Mouse (Mus musculus): ENCODE measurements around the gene Hs3st6.
A peak's percentile ranks its signal among the peaks of the same experiment; 100 is the strongest.
"Not testable (repeated sequence)": the region's sequence is repeated elsewhere in the genome, so short reads cannot be mapped to it uniquely, and the experiment has no call there.

Gene Hs3st6

DNA sequence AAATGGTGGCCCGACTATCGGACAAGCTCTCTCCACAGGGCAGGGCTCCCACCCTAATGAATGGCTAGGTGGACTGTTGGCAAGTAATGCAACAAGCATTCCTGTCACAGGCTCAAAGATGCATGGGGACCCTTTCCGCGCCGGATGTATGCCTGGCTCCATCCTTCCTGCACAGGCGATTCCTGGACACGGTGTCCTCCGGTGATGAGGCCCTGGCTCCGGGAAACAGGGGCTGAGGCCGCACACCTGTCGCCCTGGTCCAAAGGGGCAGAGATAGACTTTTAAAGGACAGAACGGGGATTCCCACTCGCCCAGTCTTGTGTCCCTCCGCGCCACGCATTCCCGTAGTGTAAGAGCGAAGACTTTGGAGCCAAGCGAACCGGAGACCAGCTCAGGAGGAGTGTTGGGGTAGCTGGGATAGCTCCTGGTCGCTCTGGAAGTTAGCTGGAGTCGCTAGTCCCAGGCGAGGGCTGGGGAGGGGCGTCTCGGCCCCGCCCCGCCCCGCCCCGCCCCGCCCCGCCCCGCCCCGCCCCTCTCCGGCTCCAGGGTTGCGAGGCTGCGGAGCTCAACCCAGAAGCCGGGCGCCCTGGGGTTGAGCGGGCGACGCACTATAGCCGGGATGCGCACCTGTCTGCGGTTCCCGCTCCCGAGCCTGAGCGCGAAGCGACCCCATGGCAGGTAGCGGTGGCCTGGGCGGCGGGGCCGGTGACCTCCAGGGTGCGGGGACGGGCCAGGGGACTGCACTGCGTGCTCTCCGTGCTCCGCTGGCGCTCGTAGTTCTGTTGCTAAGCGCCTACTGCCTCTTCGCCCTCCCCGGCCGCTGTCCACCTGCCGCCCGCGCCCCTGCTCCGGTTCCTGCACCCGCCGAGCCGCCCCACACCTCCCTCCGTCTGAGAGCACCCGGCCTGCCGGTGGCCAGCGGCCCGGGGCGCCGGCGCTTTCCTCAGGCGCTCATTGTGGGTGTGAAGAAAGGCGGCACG, at the start of gene Hs3st6:
TSS of gene Hs3st6 (plus strand) at position 574 of the 980 bp plus-strand sequence.
- no peak for DNase-seq (ENCODE audit: low read depth, low spot score)

GRCm38 (mm10) chr17:24705821-24706220, 47.0 kb upstream of the Hs3st6 start:
- DNase-seq (ENCODE audit: low read depth, low spot score) = no peak

DNA sequence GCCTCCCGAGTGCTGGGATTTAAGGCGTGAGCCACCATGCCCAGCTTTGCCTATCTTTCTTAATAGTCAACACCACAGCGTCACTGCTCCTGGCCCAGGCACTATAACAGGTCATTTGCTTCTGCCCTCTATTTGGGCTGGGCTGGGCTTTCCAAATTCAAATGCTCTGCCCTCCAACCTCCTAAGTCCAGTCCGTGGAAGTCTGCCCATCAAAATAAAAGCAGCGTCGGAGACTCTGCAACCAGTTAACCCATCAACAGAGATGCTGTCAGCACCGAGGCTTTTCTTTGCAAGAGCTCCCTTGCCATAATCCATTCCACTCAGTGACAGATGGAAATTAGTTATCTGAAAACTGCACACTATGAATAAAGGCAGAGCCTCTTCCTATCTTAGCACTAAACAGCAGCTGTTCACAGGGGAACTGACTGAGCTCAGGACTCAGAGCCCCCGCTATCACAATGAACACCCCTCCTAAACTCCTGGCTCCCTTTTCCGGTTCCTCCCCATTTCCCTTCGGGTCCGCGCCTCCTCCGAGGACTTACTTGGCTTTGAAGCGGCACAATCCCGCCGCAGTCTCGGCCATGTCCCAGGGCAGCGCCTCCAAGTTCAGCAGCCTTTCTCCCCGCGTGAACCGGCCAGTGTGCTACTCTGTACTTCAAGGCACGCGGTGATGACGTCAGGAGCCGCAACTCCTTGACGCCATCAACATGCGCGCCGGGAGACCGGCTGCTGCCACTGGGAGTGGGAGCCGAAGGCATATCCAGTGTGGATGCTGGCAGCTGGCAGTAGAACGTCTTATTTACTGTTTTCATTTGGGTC, 45.6 kb upstream of the Hs3st6 start, which contains the start of gene Tbl3:
TSS of gene Tbl3 (minus strand) at position 679 of the 819 bp plus-strand sequence.
- peak; percentile 92 for DNase-seq (ENCODE audit: low read depth, low spot score)

- no peak for DNase-seq (ENCODE audit: low read depth, low spot score)
These were observed 44.9 kb upstream of the Hs3st6 start for GRCm38 (mm10) chr17:24707801-24708425.

DNA sequence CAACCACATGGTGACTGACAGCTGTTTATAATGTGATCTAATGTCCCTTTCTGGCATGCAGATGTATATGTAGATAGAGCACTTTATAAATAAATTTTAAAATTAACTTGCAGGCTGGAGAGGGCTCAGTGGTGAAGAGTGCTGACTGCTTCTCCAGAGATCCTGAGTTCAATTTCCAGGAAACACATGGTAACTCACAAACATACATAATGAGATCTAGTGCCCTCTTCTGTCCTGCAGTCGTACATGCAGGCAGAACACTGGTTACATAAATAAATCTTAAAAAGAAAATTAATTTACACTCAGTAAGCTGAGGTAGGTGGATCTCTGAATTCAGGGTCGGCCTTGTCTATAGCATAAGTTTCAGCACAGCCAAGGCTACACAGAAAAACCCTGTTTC, 44.1 kb upstream of the Hs3st6 start:
- no peak for DNase-seq (ENCODE audit: low read depth, low spot score)

DNA sequence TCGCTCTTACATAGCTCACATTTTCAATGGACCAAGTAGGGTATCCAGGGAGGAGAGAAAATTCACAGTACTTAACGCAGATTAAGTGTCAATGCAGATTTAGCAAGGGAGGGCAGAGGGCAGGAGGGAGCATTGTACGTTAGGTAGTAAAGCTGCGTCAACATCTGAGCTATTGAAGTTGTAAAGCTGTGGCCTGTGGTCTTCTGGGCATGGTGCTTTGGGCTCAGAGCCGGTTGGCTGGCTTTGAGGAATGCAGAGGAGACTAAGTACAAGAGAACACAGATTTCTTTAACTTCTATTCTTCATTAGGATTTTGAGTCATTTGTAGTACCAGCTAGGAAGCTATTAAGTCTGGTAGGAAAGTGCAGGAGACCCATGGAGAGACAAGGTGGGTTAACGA, 37.2 kb upstream of the Hs3st6 start:
- DNase-seq (ENCODE audit: low read depth, low spot score) = no peak

GRCm38 (mm10) chr17:24716166-24716682, 36.6 kb upstream of the Hs3st6 start:
- no peak for DNase-seq (ENCODE audit: low read depth, low spot score)

- no peak for DNase-seq (ENCODE audit: low read depth, low spot score)
These were observed 34.8 kb upstream of the Hs3st6 start, which contains the start of the genes Rnf151 and Rps2 for GRCm38 (mm10) chr17:24717943-24718342. TSS of gene Rnf151 (minus strand) at chr17:24718063. TSS of gene Rps2 (plus strand) at chr17:24718116.

DNA sequence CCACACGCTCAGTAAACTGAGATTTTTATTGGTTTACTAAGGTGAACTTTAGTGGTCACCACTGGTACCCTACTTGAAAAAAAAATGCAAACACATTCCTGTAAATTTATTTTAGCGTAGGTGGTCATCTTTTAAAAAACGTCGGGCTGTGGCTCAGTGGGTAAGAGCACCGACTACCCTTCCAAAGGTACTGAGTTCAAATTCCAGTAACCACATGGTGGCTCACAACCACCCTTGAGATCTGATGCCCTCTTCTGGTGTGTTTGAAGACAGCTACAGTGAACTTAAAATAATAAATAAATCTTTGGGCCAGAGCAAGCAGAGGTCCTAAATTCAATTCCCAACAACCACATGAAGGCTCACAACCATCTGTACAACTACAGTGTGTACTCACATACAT, 33.9 kb upstream of the Hs3st6 start:
- not testable (repeated sequence) for DNase-seq (ENCODE audit: low read depth, low spot score)

DNA sequence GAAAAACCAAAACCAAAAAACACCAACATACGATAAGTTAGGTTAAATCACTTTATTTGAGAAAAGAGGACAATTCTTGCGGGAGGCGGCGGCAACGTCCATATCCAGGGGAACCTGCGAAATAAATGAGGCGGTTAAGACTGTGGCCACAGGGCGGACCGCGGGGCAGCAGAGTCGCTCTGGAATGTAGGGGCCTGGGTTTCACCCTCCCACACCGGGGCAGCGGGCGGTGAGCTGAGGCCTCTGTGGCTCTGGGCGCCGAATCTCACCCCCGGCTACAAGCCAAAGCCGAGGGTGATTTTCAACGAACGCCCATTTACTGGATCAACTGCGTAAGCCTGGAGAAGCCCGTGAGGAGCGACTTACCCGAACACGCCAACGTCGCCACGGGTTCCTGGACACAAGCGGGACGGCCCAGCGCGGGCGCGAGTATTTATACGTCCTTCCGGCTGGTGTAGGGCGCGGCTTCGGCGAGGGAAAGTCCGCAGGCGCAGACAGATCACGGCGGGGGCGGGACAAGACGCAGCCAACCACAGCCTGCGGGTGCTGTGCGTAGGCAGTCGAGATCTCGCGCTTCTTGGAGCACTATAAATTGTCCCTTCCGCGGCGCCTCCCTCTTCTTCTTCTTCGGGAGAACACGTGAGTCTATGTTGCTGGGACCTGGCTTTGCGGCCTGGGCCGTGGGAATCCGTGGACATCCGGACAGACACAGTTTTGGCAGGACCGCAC, 33.1 kb upstream of the Hs3st6 start:
- peak; percentile 99 for DNase-seq (ENCODE audit: low read depth, low spot score)

DNA sequence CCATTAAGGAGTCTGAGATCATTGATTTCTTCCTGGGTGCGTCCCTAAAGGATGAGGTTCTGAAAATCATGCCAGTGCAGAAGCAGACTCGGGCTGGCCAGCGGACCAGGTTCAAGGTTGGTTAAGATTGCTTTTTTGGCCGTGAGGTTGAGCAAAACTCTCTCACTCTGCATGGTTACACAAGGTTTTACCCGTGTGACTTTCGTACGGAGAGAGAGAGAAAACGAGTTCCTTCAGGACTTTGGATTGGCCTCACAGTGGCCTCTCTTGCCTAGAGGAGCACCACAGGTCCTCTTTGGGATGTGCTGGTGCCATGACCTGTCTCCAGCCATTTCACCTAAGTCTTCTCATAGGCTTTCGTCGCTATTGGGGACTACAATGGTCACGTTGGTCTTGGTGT, 32.2 kb upstream of the Hs3st6 start:
- not testable (repeated sequence) for DNase-seq (ENCODE audit: low read depth, low spot score)

GRCm38 (mm10) chr17:24721383-24721955, 31.3 kb upstream of the Hs3st6 start:
- DNase-seq (ENCODE audit: low read depth, low spot score) = not testable (repeated sequence)

DNA sequence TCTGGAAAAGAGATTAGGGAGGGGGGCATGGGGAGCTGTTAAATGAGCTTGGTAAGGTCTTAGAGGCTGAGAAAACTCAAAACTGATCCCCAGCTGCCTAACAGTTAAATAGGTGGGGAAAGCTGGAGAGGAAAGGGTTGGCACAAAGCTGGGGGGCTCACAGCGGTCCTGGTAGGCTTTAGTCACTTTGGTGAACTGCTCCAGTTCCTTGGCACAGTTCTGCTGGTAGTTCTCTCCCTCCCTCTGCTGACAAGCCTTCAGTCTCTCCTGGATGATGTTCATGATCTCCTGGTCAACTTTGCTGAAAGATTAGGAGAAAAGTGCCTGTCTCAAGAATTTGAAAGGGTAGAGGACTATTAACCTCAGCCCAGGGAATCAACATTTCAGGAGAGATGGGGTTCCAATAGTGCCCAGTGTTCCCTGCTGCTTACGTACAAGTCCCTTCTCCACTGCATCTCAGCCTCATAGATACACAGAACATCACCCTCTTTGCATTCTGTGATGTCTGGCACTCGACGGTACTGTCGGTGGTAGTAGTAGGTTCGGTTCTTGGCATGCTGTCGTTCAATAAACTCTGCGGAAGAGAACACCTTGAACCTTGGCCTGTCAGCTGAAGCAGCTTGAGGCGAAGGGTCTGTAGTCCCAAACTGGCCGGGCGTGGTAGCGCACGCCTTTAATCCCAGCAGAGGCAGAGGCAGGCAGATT, 30.4 kb upstream of the Hs3st6 start:
- DNase-seq (ENCODE audit: low read depth, low spot score) = no peak

DNA sequence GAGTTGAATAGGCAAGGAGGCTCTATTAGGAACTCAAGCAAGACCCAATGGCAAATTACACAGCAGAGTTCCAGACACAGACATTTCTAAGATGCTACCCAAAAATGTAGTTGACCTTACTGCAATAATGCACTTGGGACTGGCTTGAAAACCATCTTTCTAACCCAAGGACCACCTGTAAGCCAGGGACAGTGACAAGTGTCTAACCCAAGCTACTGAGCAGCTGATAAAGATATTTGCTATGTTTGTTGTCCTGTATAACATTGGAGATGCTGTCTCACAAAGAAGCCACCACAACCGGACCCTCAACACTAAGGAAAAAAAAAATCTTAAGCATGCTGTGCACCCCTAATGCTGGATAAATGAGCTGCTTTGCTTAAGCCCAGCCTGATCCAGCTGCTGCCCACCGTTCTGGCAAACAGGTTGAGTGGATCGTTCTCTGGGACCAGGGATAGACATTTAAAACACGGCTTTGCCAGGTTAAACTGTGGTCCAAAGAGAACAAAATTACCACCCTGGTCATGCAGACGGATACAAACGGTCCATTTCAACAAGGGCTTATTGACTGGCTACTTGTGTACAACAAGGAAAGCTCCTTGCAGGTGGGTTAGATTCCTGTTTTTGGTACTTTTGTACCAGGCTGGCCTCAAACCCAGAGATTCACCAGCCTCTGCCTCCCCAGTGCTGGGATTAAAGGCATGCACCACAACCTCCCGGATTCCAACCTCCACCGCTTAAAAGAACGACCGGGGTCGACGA, 29.5 kb upstream of the Hs3st6 start:
- no peak for DNase-seq (ENCODE audit: low read depth, low spot score)

- no peak for DNase-seq (ENCODE audit: low read depth, low spot score)
These were observed 29.0 kb upstream of the Hs3st6 start for GRCm38 (mm10) chr17:24723881-24724180.

GRCm38 (mm10) chr17:24724184-24724583, 28.6 kb upstream of the Hs3st6 start, which contains the start of gene Ndufb10:
TSS of gene Ndufb10 (minus strand) at chr17:24724478.
- peak; percentile 95 for DNase-seq (ENCODE audit: low read depth, low spot score)

DNA sequence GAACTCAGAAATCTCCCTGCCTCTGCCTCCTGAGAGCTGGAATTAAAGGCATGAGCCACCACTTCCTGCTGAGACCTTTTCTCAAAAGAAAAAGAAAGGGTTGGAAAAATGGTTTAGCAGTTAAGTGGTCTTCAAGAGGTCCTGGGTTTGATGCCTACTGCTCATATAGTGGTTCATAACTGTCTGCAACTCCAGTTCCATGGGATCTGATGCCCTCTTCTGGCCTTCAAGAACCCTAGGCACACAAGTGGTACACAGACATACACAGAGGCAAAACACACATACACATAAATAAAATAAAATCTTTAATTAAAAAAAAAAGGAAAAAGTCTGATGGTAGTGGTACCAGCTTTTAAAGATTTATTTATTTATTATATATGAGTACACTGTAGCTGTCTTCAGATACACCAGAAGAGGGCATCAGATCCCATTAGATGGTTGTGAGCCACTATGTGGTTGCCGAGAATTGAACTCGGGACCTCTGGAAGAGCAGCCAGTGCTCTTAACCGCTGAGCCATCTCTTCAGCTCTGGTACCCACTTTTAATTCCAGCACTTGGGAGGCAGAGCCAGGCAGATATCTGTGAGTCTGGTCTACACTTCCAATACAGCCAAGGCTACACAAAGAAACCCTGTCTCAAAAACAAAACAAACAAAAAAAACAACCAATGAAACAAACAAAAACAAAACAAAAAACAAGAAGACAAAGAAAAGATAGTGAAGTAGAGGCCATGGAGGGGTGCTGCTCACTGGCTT, 27.0 kb upstream of the Hs3st6 start:
- DNase-seq (ENCODE audit: low read depth, low spot score) = no peak

- peak; percentile 89 for DNase-seq (ENCODE audit: low read depth, low spot score)
These were observed 25.2 kb upstream of the Hs3st6 start, which contains the start of gene Rpl3l for GRCm38 (mm10) chr17:24727618-24728017. TSS of gene Rpl3l (plus strand) at chr17:24727820.
